In genomic region chr17:29489971-29490712, GRCm38 (mm10) we compare ENCODE assay signal across 8 mouse cellular contexts. TPM values are rescaled to one million over a fixed set of nuclear protein-coding genes. Genes with fewer than 3 reads are reported as not detected.
DNase-seq lines count a peak whose midpoint lies in the region; ATAC-seq and TF ChIP-seq lines count a peak whose summit lies in the region.

No protein-coding gene starts in this region.

- under 1% methylated on average over 61 of the region's 68 CpGs for WGBS in bone marrow, adult 2 months
- WGBS in embryonic facial prominence, embryonic 15.5 days, result under 1% methylated on average over 64 of the region's 68 CpGs
- under 1% methylated on average over 53 of the region's 68 CpGs for WGBS in kidney, embryonic 14.5 days
- WGBS in limb, embryonic 15.5 days, result under 1% methylated on average over 53 of the region's 68 CpGs

- peaks cover 13% of the 10 kb centered on the region for H3K36me3 ChIP-seq in embryonic facial prominence, embryonic 15.5 days
- H3K36me3 ChIP-seq in kidney, embryonic 14.5 days (ENCODE audit: control insufficient read depth, insufficient read depth, low read length), result peaks cover 17% of the 10 kb centered on the region
- peaks cover 13% of the 10 kb centered on the region for H3K36me3 ChIP-seq in limb, embryonic 15.5 days

- H3K4me2 ChIP-seq in embryonic facial prominence, embryonic 15.5 days (replicated peaks), result peak overlapping the region; percentile 90
- H3K4me2 ChIP-seq in kidney, embryonic 14.5 days (replicated peaks; ENCODE audit: low read depth, low read length), result peak overlapping the region; percentile 94
- peak overlapping the region; percentile 87 for H3K4me2 ChIP-seq in limb, embryonic 15.5 days

- H3K9me3 ChIP-seq in embryonic facial prominence, embryonic 15.5 days (replicated peaks), result no peaks in the 10 kb centered on the region
- H3K9me3 ChIP-seq in kidney, embryonic 14.5 days (ENCODE audit: control insufficient read depth, low read length), result no peaks in the 10 kb centered on the region
- H3K9me3 ChIP-seq in limb, embryonic 15.5 days, result no peaks in the 10 kb centered on the region

- TF ChIP-seq POLR2A in bone marrow, adult 2 months (IDR thresholded peaks at IDR 0.05; ENCODE audit: borderline replicate concordance, control insufficient read depth, low read depth, low read length), result peak; percentile 31; the same call in 1 of the 2 replicates

- no peaks in the 10 kb centered on the region for H3K27me3 ChIP-seq in embryonic facial prominence, embryonic 15.5 days
- no peaks in the 10 kb centered on the region for H3K27me3 ChIP-seq in kidney, embryonic 14.5 days (ENCODE audit: control insufficient read depth, insufficient read depth, low read length)
- H3K27me3 ChIP-seq in limb, embryonic 15.5 days, result no peaks in the 10 kb centered on the region

- peak overlapping the region; percentile 53 for H3K27ac ChIP-seq in bone marrow, adult 2 months (ENCODE audit: control insufficient read depth, insufficient read depth, low read depth, low read length, poor library complexity)
- H3K27ac ChIP-seq in embryonic facial prominence, embryonic 15.5 days (replicated peaks), result peak overlapping the region; percentile 93
- H3K27ac ChIP-seq in kidney, embryonic 14.5 days (ENCODE audit: low read depth, low read length), result peak overlapping the region; percentile 91
- H3K27ac ChIP-seq in limb, embryonic 15.5 days, result peak overlapping the region; percentile 93

- peaks cover 3% of the 10 kb centered on the region for H3K4me1 ChIP-seq in bone marrow, adult 2 months (ENCODE audit: control insufficient read depth, insufficient read depth, low read length)
- peaks cover 21% of the 10 kb centered on the region for H3K4me1 ChIP-seq in embryonic facial prominence, embryonic 15.5 days
- peaks cover 20% of the 10 kb centered on the region; the same call in 1 of the 2 replicates for H3K4me1 ChIP-seq in kidney, embryonic 14.5 days (ENCODE audit: control insufficient read depth, insufficient read depth, low read length)
- peaks cover 23% of the 10 kb centered on the region for H3K4me1 ChIP-seq in limb, embryonic 15.5 days

- peak overlapping the region; percentile 60 for H3K9ac ChIP-seq in embryonic facial prominence, embryonic 15.5 days
- H3K9ac ChIP-seq in kidney, embryonic 14.5 days (ENCODE audit: low read depth, low read length), result peak overlapping the region; percentile 80
- H3K9ac ChIP-seq in limb, embryonic 15.5 days, result peak overlapping the region; percentile 59

- peak overlapping the region; percentile 76 for H3K4me3 ChIP-seq in bone marrow, adult 2 months (replicated peaks; ENCODE audit: control insufficient read depth, low read depth, low read length)
- H3K4me3 ChIP-seq in embryonic facial prominence, embryonic 15.5 days (replicated peaks), result peak overlapping the region; percentile 85
- H3K4me3 ChIP-seq in kidney, embryonic 14.5 days (ENCODE audit: low read length), result peak overlapping the region; percentile 97
- peak overlapping the region; percentile 97 for H3K4me3 ChIP-seq in limb, embryonic 15.5 days

- peak; percentile 99 for DNase-seq in 416B (ENCODE audit: low read depth)
- peak; percentile 97 to 98 for DNase-seq in heart, adult 9 months (ENCODE audit: low spot score in 2 of 2)
- DNase-seq in monocyte, adult 2 months (ENCODE audit: low read depth in 1 of 2, low spot score in 2 of 2), result peak; percentile 95 to 97
- peak; percentile 98 to 99 for DNase-seq in spleen, postnatal 36 days (ENCODE audit: low spot score in 2 of 2)

- TF ChIP-seq CTCF in bone marrow, adult 2 months (IDR thresholded peaks at IDR 0.05; ENCODE audit: control insufficient read depth, insufficient read depth, low read length), result no peak

- peak; percentile 94 for ATAC-seq in embryonic facial prominence, embryonic 15.5 days (ENCODE audit: insufficient number of reproducible peaks, low FRiP score, low TSS enrichment, low read depth)
- peak; percentile 93 for ATAC-seq in kidney, embryonic 14.5 days (ENCODE audit: low FRiP score, low TSS enrichment)
- peak; percentile 92 for ATAC-seq in limb, embryonic 15.5 days (ENCODE audit: insufficient number of reproducible peaks, low FRiP score, low TSS enrichment, low read depth)

RNA-seq across cellular contexts. Expression of gene Pim1, which starts 0.4 kb away (rescaled TPM):
- polyA plus RNA-seq in bone marrow, adult 2 months (2011; ENCODE audit: insufficient read depth, insufficient read length, low replicate concordance, missing spikeins), result 172 and 208 TPM in 2 replicates
- polyA plus RNA-seq in embryonic facial prominence, embryonic 15.5 days (2015; fragmentation: Nextera tagmentation; extraction: Ambion mirVana), result 17.8 and 20.0 TPM in 2 replicates
- 12.6 and 15.6 TPM in 2 replicates for polyA plus RNA-seq in kidney, embryonic 14.5 days (2014; fragmentation: Nextera tagmentation; extraction: Ambion mirVana)
- 20.0 and 21.6 TPM in 2 replicates for polyA plus RNA-seq in limb, embryonic 15.5 days (2015; fragmentation: Nextera tagmentation; extraction: Ambion mirVana)

RNA-seq across cellular contexts. Expression of gene Gm17657, which starts 59.3 kb away (rescaled TPM):
- polyA plus RNA-seq in bone marrow, adult 2 months (2011; ENCODE audit: insufficient read depth, insufficient read length, low replicate concordance, missing spikeins), result 0.65 TPM in 1 of 2 replicates, not detected in the other
- polyA plus RNA-seq in embryonic facial prominence, embryonic 15.5 days (2015; fragmentation: Nextera tagmentation; extraction: Ambion mirVana), result not detected in 2 replicates
- polyA plus RNA-seq in kidney, embryonic 14.5 days (2014; fragmentation: Nextera tagmentation; extraction: Ambion mirVana), result not detected in 2 replicates
- polyA plus RNA-seq in limb, embryonic 15.5 days (2015; fragmentation: Nextera tagmentation; extraction: Ambion mirVana), result not detected in 2 replicates

RNA-seq across cellular contexts. Expression of gene Tbc1d22b, which starts 59.4 kb away (rescaled TPM):
- 4.1 and 9.9 TPM in 2 replicates for polyA plus RNA-seq in bone marrow, adult 2 months (2011; ENCODE audit: insufficient read depth, insufficient read length, low replicate concordance, missing spikeins)
- polyA plus RNA-seq in embryonic facial prominence, embryonic 15.5 days (2015; fragmentation: Nextera tagmentation; extraction: Ambion mirVana), result 14.4 and 16.7 TPM in 2 replicates
- 11.5 and 18.5 TPM in 2 replicates for polyA plus RNA-seq in kidney, embryonic 14.5 days (2014; fragmentation: Nextera tagmentation; extraction: Ambion mirVana)
- polyA plus RNA-seq in limb, embryonic 15.5 days (2015; fragmentation: Nextera tagmentation; extraction: Ambion mirVana), result 13.4 and 14.7 TPM in 2 replicates

Comparison
In these comparisons a context has a peak if more than half of its experiments do, and no peak if none do; other contexts are left out.
1. Peak in every context shown above with its lines: DNase-seq, ATAC-seq, H3K4me3 ChIP-seq and H3K27ac ChIP-seq.